Mouse (Mus musculus): ENCODE data around the gene Sbsn.

DNA sequence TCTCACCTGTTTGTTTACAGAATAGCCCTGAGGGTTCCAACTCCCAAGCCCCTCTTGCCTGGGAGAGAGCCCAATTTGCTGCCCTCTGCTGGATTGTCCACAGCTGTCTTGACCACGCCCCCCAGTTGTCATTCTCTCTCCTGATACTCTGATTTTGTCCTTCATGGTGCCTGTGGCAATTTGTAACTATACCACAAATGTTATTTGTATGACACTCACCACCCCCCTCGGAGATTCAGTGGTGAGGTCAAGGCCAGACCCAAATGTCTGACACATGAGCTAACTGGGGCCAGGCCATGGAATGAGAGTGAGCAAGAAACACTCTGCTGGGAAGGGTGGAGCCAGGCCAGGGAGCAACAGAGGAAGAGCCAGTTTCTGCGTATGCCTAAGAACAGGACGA lies 7.6 kb downstream of the Sbsn start:
- TF ChIP-seq CTCF (IDR thresholded peaks at IDR 0.05; ENCODE audit: low read depth, low read length), result no peak
- TF ChIP-seq GATA1 (IDR thresholded peaks at IDR 0.05; ENCODE audit: borderline replicate concordance, low read length), result no peak
- TF ChIP-seq TAL1 (conservative IDR thresholded peaks at IDR 0.05; ENCODE audit: low read depth, low read length), result no peak
- no peak for TF ChIP-seq POLR2AphosphoS5 (IDR thresholded peaks at IDR 0.05; ENCODE audit: insufficient replicate concordance, low read depth, low read length)

All from G1E (cell line).